In genomic region chr1:75290582-75290981, GRCm38 (mm10) we compare ENCODE assay signal across 11 mouse cellular contexts. TPM values are rescaled to one million over a fixed set of nuclear protein-coding genes. Genes with fewer than 3 reads are reported as not detected.
DNase-seq lines count a peak whose midpoint lies in the region; ATAC-seq and TF ChIP-seq lines count a peak whose summit lies in the region.
"Had no signal": no experiment of that assay in that cellular context is flagged by ENCODE, and none has a peak within 500 bp of the region (broad histone marks: within the 10 kb centered on the region; RNA-seq: fewer than 3 reads in every experiment).

No protein-coding gene starts in this region.

- ATAC-seq in inflammation-experienced regulatory T-cells, adult 6 months: no peak

- H3K27me3 ChIP-seq in splenic B cell, adult 2 months (ENCODE audit: control insufficient read depth, insufficient read depth, low read length, poor library complexity, severe bottlenecking): no peaks in the 10 kb centered on the region

- H3K4me1 ChIP-seq in lung, adult 2 months (ENCODE audit: control insufficient read depth, insufficient read depth, low read length): no peaks in the 10 kb centered on the region

- TF ChIP-seq POLR2A in lung, adult 2 months (IDR thresholded peaks at IDR 0.05; ENCODE audit: borderline replicate concordance, extremely low read depth, low read depth, low read length): no peak

- DNase-seq in adrenal gland, postnatal 10 days: peak; percentile 49
- no peak for DNase-seq in adrenal gland, adult 8-10 months
- DNase-seq in lung, postnatal 10 days: peak; percentile 36
- no peak for DNase-seq in lung, adult 2 months
- peak; percentile 69 for DNase-seq in embryo, embryonic 10.5 days (ENCODE audit: low spot score)
- peak; percentile 63 to 76 for DNase-seq in layer of hippocampus, postnatal 10 days (ENCODE audit: low spot score in 2 of 2)
- DNase-seq in splenic B cell, adult 2 months (ENCODE audit: low read depth, low spot score): peak; percentile 26

- TF ChIP-seq CTCF in lung, adult 2 months (IDR thresholded peaks at IDR 0.05; ENCODE audit: insufficient read depth, low read length): no peak

- H3K36me3 ChIP-seq in splenic B cell, adult 2 months (ENCODE audit: control insufficient read depth, insufficient read depth, low read length, poor library complexity, severe bottlenecking): no peaks in the 10 kb centered on the region

- no peak overlapping the region for H3K4me3 ChIP-seq in lung, adult 2 months (replicated peaks; ENCODE audit: extremely low read depth, low read depth, low read length)

RNA-seq across cellular contexts. Expression of gene Resp18, which starts 12.4 kb away (rescaled TPM):
- total RNA-seq in adrenal gland, postnatal 10 days (2021): 100 to 1,000 TPM; 103 to 109 TPM
- total RNA-seq in adrenal gland, adult 8-10 months (2022): 100 to 1,000 TPM; 143 to 279 (median 188) TPM
- 1.2 and 2.5 TPM in 2 replicates for polyA plus RNA-seq in lung, adult 2 months (2012; rRNA removed)
- total RNA-seq in layer of hippocampus, postnatal 10 days (2021): 100 to 1,000 TPM; 108 to 111 TPM
- polyA plus RNA-seq in inflammation-experienced regulatory T-cells, adult 6 months (2017; shearing (Covaris generic)): not detected
- polyA plus RNA-seq: C2C12; liver, adult 2 months had no signal

RNA-seq across cellular contexts. Expression of gene Ptprn, which starts 26.3 kb away (rescaled TPM):
- total RNA-seq in adrenal gland, postnatal 10 days (2021): 10 to 100 TPM; 47.9 to 50.3 TPM
- total RNA-seq in adrenal gland, adult 8-10 months (2022): 10 to 100 TPM; 59.0 to 80.7 (median 66.5) TPM
- 2.1 and 2.5 TPM in 2 replicates for polyA plus RNA-seq in lung, adult 2 months (2012; rRNA removed)
- 100 to 1,000 TPM; 238 to 251 TPM for total RNA-seq in layer of hippocampus, postnatal 10 days (2021)
- polyA plus RNA-seq in inflammation-experienced regulatory T-cells, adult 6 months (2017; shearing (Covaris generic)): under 1 TPM in 1 of 3 experiments, not detected in 2; 0.36 TPM
- polyA plus RNA-seq: liver, adult 2 months had no signal

RNA-seq across cellular contexts. Expression of gene Dnpep, which starts 27.2 kb away (rescaled TPM):
- 100 to 1,000 TPM; 103 to 106 TPM for total RNA-seq in adrenal gland, postnatal 10 days (2021)
- total RNA-seq in adrenal gland, adult 8-10 months (2022): 100 to 1,000 TPM; 101 to 112 (median 104) TPM
- polyA plus RNA-seq in lung, adult 2 months (2012; rRNA removed): 104 and 129 TPM in 2 replicates
- 10 to 100 TPM; 59.7 to 66.2 TPM for total RNA-seq in layer of hippocampus, postnatal 10 days (2021)
- polyA plus RNA-seq in inflammation-experienced regulatory T-cells, adult 6 months (2017; shearing (Covaris generic)): 10 to 100 TPM; 52.9 to 68.4 (median 62.8) TPM

RNA-seq across cellular contexts. Expression of gene Dnajb2, which starts 54.4 kb away (rescaled TPM):
- 10 to 100 TPM; 40.5 to 45.1 TPM for total RNA-seq in adrenal gland, postnatal 10 days (2021)
- 100 to 1,000 TPM in 3 of 4 experiments, 10 to 100 TPM in 1; 85.7 to 111 (median 108) TPM for total RNA-seq in adrenal gland, adult 8-10 months (2022)
- 54.5 and 56.1 TPM in 2 replicates for polyA plus RNA-seq in lung, adult 2 months (2012; rRNA removed)
- 10 to 100 TPM; 52.9 to 60.9 TPM for total RNA-seq in layer of hippocampus, postnatal 10 days (2021)
- polyA plus RNA-seq in inflammation-experienced regulatory T-cells, adult 6 months (2017; shearing (Covaris generic)): 1 to 10 TPM; 3.0 to 7.0 (median 5.8) TPM

RNA-seq across cellular contexts. Expression of gene A630095N17Rik, which starts 58.7 kb away (rescaled TPM):
- total RNA-seq in adrenal gland, postnatal 10 days (2021): not detected
- total RNA-seq in adrenal gland, adult 8-10 months (2022): not detected
- polyA plus RNA-seq in lung, adult 2 months (2012; rRNA removed): not detected in 2 replicates
- total RNA-seq in layer of hippocampus, postnatal 10 days (2021): not detected
- not detected for polyA plus RNA-seq in inflammation-experienced regulatory T-cells, adult 6 months (2017; shearing (Covaris generic))
- total RNA-seq: liver, adult 2 months had no signal
- polyA plus RNA-seq: C2C12; liver, adult 2 months; stomach, embryonic 16.5 days had no signal

Comparison
In these comparisons a context has a peak if more than half of its experiments do, and no peak if none do; other contexts are left out.
1. DNase-seq: peak in adrenal gland, postnatal 10 days (single experiment), lung, postnatal 10 days (single experiment), embryo, embryonic 10.5 days (single experiment), layer of hippocampus, postnatal 10 days (2 of 2) and splenic B cell, adult 2 months (single experiment); none in adrenal gland, adult 8-10 months (single experiment) and lung, adult 2 months (single experiment).